Mouse (Mus musculus) granulocyte monocyte progenitor cell, adult 5-6 weeks (primary cell): ENCODE results near the gene Myrfl. TPM values are rescaled to one million over a fixed set of nuclear protein-coding genes. Genes with fewer than 3 reads are reported as not detected.

ENCODE experiments used
- ATAC-seq: replicated peaks from 2 replicates; pipeline ENCODE4 v1.8.0; 2016; ENCODE audit warnings: mild to moderate bottlenecking, moderate TSS enrichment, inconsistent platforms; ENCODE audit not compliant: poor library complexity, severe bottlenecking
- total RNA-seq, 2 experiments: library from RNA; stranded (forward) in 1 of 2; stranded (reverse) in 1 of 2; fragments of 200-712, 200-1000 nt in 1 of 2; fragments of >200 nt in 1 of 2; fragmentation: Nextera tagmentation in 1 of 2; gene quantifications; 2 replicates each; pipeline ENCODE4 v1.2.3; 2014 to 2017

Myrfl gene
- total RNA-seq, 2 experiments from 2014 or later, result not detected

DNA sequence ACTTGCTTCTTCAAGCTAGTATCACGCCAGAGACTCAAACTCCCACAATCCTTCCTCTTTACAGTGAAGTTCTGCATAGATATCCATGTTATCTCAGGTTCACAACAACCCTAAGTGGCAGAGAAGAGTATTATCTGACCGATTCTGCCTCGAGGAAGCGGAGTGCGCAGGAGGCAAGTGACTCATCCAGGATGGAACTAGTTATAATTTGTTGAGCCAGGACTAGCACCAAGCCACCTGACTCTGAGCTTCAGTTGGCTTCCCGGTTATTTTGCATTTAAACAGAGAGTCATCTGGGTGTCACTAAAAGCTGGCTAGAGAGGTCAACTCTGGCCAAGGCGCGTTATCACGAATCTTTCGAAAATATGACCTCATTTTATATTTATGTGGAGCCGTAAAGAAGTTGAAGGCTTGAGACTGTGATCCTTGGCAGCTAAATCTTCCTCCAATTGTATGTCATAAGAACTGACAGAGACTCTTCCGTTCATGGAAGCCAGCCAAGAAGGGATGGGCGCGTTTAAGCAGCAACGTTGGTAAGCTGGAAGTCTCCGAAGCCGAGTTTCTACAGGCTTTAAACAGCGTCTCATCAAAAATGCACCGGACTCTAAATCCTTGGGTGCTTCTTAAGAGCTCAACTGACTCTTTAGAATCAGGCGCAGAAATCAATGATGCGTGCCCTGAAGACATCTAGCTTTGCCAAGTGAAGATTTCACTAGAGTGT, 125.3 kb downstream of the Myrfl start:
- ATAC-seq, result no peak

DNA sequence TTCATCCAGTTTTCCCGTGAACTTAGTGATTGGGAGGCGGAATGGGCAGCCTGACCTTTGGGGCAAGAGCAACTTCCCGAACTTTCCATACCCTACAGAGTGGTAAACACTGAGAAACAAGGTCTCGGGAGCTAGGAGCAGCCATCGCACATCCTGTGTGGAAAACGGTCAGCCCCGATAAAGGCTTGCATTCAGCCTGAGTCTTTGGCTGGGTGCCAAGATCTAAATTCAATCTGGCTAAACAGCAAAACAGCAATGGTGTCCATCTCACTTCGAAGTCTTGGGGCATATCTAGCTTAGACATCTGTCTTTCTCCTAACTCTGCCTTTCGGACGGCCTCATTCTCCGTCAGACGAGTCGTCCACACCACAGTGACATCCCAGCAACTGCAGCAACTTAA, 128.1 kb downstream of the Myrfl start:
- no peak for ATAC-seq

DNA sequence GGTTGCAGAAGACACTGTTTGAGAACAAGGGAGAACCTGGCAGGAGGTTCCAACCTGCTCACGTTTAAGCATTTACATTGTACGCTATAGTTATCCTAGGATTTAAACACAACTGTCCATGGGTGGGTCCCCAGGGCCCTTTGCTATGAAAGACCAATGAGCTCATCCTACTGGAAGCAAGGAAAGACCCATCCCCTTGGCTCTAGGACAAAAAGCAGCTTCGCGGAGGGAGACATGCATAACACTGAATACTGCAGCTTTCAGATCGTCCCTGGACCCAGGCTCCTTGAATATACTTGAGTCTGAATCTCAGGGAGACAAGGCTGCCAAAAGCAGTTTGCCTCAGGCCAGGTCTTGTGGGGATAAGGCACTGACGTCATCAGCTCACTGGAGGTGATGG, 130.2 kb downstream of the Myrfl start:
- ATAC-seq, result no peak

DNA sequence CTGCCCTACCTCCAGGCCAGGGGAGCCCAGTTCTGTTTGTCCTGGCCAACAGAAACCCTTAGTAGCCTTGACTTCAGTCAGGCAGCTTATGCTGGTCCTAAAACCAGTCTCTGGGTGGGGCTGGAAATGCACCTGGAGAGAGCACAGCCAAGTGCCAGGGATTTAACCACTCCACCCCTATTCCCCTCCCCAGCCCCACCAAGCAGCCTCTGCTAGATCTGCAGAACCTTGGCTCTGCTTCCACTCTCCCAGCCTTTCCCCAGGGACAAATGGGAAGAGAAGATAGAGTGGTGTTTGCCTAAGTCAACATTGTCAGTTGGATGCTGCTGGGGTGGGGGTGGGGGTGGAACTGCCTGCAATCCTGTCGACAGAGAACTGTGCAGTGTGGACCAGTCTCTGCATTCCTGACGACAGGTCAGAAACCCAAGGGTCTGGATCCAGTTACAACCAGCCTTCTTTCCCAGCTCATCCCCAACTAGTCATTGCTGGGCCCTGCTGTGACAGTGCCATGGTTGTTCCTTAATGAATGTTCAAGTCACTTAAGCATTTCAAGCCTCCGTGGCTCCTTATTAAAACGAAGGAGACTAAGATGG, 135.1 kb downstream of the Myrfl start:
- no peak for ATAC-seq

DNA sequence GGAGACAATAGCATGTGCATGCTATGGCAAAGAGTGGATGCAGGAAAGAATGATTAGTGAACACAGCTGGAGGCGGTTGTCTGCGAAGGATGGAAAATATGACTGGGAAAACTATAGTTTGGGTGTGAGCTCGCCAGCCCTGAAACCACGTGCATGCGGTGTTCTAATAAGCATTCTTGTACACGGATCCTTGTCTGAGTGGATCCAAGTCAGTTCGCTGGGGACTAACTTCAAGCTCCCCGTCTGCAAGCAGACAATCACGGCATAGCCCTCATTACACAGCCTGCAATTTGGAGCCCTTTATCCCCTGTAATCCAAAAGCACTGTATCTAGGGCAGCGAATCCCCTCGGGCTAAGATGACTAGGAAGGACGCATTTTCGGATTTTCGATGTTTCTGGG, 136.2 kb downstream of the Myrfl start:
- no peak for ATAC-seq

DNA sequence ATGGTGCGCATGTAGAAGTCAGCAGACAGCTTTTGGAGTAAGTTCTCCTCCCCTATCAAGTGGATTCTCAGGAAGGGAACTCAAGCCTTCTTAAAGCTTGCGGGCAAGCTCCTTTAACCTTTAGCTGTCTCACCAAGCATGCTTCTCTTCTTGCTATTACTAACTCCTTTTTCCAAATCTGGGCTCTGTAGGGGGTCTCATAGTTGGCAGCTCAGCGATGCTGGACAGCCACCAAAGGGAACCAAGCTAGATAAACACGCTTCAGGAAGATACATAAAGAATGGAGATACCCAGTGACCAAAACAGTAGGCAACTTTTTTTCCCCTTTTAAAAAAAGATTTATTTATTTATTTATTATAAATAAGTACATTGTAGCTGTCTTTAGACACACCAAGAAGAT, 136.9 kb downstream of the Myrfl start:
- ATAC-seq, result no peak

DNA sequence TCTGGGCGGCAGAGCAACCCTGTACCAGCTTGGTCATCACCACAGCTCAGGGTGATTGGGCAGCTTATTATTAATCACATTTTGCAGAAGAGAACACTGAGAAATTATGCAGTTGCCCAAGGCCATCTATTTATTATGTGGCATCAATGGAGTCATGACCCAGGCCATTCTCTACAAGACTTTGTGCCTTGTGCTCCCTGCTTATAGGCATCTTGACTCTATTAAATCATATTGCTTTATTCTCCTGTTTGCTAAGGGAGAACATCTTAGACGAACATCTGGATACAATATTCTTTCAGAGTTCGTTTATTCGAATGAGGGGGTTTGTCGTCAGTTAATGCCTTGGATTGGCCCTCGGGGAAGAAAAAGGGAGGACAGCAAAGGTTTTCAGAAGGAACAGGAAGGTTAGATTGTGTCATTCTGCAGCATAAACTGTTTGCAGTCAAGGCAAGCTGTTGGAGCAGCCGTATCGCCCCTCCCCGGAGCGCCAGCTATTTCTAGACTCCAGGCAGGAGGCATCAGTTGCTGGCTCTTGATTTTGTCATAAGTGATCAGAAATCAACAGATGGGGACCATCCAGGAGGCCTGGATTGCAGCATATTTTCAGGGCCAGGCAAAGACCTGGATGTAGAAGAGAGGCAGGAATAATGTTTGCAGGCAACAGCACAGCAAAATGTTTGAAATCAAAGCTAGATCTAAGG, 140.7 kb downstream of the Myrfl start:
- ATAC-seq, result no peak

DNA sequence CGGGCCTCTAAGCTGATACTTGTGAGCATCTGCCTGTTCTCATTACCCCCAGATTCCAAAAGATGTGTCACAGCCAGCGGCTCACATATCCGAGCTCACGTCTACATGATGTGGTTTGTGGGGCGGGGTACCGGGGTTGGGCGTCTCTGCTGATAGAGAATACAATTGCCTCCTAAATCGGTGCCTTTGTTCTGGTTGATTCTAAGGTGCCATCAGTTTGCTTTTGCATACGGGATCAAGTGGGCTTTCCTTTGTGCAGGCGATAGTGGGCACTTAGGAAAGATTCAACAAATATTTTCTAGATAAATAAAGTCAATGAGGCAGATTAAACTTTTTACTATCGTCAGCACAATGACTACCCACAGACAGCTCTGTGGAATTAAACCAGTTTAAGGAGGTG, 141.8 kb downstream of the Myrfl start:
- no peak for ATAC-seq

DNA sequence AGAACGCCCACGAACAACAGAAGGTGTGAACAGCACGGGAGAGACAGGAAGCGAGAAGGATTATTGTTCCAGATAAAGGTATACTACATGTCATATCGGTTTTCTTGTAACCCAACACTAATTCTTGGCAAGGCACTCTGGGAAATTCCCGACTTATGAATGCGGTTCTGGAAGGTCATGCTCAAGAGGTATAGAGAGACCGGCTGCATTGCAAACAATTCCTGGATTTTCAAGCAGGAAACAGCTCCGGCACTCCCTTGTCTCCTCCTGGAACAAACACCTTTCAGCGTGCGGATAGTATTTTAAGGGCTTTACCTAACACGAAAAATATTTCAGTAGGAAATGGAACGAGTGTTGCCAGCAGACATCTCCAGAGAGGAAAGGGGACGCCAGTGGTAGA, 145.8 kb downstream of the Myrfl start:
- no peak for ATAC-seq

DNA sequence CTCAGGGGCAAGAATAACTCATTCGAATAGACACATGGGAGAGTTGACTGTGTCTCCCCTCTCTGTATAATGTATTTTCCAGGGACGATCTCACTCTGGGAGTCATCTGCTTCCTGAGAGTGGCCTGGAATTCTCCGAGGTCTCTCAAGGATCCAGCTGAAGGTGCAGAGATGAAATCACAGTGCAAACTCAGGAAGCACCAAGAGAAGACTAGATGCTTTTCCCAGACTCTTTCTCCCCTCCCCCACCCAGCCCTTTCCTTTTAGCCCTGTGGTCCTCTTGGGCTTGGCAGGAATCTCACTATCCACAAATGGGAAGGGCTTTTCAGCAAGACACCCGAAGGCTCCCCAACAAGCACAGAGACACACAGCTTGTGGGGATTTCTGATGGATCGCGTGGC, 146.7 kb downstream of the Myrfl start:
- no peak for ATAC-seq

DNA sequence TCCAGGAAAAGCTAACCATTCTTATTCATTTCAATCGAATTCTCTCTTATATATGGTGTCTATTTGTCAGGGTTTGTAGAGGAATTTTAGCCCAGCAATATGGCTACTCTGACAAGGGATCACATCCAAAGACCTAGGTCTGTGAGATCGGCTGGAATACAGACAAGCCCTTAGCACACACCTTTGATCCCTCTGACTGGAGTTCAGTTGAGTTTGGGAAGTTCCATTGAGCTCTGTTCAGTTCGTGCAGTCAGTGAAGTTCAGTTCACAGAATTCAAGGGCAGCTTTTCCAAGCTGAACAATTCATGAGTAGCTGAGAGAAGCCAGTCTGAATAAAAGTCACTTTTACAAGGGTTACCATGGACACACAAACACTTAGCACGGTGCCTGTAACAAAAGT, 148.0 kb downstream of the Myrfl start:
- no peak for ATAC-seq

DNA sequence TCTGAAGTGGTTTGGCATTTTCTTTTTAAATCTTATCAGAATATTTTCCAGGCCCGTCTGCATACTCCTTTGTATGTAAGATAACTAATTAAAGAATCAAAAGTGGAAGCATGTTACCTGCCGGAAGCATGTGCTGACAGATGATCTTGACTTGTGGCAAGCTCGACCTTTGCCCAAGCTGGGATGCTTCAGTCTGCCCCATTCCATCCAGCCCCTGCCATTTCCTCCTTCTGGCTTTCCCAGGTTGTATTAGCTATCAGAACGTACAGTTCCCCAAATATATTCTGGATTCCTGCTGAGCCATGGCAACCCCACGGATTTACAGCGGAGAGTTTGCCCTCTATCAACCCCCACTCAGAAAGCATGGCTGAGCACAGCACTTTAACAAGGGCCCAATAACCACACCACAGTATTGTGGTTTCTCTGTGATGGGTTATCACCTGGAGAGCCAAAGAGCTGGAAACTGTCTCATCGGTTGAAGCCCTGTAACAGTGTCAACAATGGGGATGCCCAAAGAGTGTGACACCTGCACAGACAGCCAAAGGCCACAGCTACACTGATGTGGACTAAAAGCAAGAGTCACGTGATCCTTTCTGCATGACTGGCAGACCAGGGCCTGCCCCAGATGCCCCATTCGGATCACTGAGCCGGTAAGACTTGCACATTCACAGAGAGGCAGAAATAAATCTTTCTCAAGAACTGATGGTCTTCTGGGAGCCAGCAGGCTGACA, 150.3 kb downstream of the Myrfl start:
- no peak for ATAC-seq

DNA sequence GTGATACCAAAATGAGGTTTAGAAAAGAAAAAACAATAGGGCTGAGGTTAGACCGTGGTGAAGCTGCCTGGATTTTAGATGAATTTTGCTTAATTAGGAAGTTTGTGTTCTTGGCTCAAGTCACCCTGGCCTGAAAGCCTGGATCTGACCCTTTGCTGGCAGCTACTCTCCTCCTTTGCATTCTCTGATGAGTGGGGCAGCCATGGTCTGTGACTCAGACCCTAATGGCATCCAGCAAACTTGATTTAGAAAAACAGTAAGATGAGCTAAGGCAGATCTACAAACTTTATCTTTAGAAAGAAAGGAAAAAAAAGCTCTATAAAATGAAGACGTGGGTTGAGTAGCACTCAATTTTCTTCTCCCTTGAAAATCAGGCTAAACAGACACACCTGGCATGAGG, 154.0 kb downstream of the Myrfl start:
- no peak for ATAC-seq

DNA sequence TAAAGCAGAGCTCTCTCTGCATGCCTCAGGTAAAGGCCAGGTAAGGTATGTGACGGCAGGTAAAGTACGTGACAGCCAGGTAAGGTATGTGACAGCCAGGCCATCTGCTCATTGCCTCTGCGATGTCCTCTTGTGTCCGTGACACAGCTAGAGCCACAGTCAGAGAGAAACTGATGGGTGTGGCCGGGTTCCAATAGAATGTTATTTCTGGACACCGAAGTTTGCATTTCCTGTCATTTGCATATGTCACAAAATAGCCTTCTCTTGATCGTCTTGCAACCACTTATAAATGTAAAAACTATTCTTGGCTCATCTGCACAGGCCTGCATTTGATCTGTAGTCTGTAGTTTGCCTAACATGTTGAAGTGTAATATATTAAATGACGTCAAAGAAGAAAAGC, 154.5 kb downstream of the Myrfl start:
- no peak for ATAC-seq

DNA sequence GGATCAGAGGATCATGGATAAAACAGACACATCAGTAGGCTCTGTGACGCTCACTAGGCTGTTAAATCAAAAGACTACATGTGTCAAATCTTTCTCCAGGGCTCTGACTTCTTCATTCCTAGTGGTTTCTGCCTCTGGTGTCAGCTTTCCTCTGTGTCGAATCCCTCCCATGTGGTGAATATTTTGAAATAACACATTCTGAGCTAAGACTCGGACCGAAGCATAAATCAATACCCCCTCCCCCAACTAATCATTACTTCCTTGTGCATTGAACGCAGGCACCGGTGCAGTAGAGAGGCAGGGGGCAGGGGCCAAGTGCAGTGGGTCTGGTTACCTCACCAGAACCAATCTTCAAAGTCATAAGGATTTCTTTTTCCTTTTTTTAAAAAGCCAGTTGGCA, 155.4 kb downstream of the Myrfl start:
- no peak for ATAC-seq

DNA sequence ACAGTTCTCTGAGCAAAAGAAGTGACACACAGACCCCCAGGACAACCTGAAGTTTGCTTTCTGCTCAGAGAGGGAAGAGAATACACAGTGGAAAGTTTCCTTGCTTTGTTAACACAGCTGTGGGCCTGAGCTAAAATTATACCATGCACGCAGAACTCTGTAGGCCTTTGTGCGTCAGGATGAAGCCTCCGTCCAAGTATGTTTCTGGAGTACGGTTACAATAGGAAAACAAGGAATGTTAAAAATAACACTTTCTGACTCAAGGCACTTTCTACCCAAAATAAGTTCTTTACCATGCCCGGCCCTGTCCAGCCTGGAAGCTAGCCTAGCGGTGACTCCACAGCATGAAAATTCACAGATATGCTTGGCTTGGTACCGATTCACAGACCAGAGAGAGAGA, 156.6 kb downstream of the Myrfl start:
- ATAC-seq, result no peak

DNA sequence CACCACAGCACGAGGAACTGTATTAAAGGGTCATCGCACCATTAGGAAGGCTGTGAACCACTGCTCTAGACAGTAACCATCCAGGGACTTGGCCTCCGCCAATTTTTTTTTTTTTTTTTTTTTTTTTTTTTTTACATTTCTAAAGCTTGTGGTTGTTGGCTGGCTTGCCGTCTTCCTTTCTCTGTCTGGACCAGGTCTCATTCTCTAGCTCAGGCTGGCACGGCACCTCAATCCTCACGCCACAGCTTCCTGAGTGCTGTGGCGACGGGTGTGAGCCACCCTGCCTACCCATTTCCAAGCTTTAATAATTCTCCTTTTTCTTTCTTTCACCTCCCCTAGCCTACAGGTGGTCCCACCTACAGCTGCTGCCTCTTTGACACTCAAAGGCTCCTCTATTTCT, 158.2 kb downstream of the Myrfl start:
- ATAC-seq, result peak; percentile 42

DNA sequence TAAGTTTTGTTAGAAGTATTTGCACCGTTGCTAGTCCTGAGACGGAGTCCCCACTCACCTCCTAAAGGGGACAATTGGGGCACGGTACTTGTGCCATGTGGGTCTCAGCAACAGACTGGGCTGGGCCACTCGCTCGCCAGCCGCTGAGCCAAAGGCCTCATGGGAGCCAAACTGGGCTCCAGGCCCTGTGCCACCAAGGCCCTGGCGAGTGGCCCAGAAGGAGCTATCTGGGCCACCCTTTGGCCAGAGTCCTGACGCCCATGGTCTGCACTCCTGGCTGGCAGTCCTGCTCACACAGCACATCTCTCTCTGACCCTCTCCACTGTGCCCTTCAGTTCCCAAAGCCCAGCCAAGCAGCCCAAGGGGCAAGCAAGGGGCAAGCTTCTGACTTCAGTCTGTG, 161.1 kb downstream of the Myrfl start:
- ATAC-seq, result no peak

DNA sequence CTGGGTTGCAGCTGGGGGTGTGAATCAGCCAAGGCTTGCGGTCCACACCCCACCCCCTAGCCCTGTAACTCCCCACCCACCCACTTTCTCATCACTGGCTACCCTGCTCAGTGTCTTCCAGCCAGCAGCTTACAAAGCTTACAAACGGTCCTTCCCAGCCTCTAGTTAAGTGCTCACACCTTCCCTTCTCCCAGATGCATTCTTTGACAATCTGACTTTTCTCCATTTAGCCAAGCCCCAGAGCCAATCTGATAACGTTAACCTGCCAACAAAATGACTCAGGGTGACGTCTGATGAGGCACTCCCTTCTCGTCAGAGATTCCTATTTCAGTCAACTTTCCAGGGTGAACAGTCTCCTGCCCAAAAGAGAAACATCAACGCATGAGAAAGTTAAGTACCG, 163.1 kb downstream of the Myrfl start:
- no peak for ATAC-seq

DNA sequence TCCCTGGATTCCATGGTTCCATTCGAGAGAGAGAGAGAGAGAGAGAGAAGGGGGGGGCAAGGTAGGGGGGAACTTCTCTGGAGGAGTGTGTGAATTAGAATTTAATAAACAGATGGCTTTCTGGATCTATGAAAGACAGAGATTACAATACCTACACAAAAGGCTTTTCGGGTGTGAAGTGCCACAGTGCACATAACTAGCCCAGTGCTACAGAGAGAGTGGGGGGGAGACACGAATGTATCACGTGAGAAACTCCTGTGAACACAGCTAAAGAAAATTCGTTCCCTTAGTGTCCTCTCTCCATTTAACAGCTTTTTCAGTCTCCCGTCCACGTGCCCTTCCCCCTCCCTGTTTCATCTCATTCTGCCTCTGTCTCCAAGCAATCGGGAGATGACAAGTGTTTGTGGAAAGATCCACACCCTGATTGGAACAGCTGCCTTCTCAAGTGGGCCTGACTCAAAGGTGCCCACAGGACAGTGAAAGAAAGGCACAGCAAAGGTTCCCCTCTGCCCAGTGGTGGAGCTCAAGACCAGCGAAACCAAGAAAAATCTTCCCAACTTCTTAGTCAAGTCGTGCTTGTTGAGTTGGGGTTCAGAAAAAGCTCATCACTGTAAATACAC, 166.6 kb downstream of the Myrfl start:
- ATAC-seq, result no peak

DNA sequence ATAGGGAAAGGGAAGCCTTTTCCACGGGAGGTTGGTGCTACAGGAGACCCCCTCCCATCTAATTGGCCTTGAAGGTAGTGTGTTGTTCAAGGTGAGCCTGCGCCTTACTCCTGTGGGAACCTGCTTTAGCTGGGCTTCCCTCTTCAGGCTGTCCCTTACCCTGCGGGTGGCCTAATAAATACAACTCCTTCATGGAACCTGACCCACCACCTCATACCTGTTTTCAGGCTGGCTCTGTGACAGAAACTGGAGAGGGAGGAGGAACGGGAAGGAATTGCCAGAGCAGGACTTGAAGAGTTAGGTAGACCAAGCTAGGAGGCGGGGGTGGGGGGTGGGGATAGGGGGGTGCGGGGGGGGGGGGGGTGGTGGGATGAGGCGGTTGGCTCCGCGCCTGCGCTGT, 167.9 kb downstream of the Myrfl start:
- no peak for ATAC-seq
